Mouse (Mus musculus) G1E (cell line): ENCODE data around the gene Nos1.

ENCODE experiments used
- CTCF ChIP-seq: IDR thresholded peaks from 2 replicates; pipeline ENCODE4 v1.5.1; 2012; ENCODE audit warnings: low read depth, low read length, inconsistent platforms, mixed read lengths
- GATA1 ChIP-seq: IDR thresholded peaks from 2 replicates; pipeline ENCODE4 v1.6.1; 2012; ENCODE audit warnings: borderline replicate concordance, low read length, inconsistent platforms, mixed read lengths
- GATA2 ChIP-seq: IDR thresholded peaks from 2 replicates; pipeline ENCODE4 v1.6.1; 2012; ENCODE audit warnings: low read depth, low read length, inconsistent platforms, borderline replicate concordance
- POLR2AphosphoS5 ChIP-seq: IDR thresholded peaks from 2 replicates; pipeline ENCODE4 v1.6.1; 2012; ENCODE audit warnings: low read depth, low read length, inconsistent platforms; ENCODE audit not compliant: insufficient replicate concordance
- TAL1 ChIP-seq: conservative IDR thresholded peaks from 2 replicates; pipeline ENCODE4 v1.6.1; 2012; ENCODE audit warnings: low read depth, low read length, inconsistent platforms, mixed read lengths

GRCm38 (mm10) chr5:117909524-117909923 lies 128.7 kb downstream of the Nos1 start:
- TF ChIP-seq CTCF: no peak
- TF ChIP-seq TAL1: no peak
- no peak for TF ChIP-seq POLR2AphosphoS5
- TF ChIP-seq GATA1: no peak
- no peak for TF ChIP-seq GATA2
